8 mouse cellular contexts compared by ENCODE assay signal in genomic region chr17:80620786-80621423, GRCm38 (mm10). TPM values are rescaled to one million over a fixed set of nuclear protein-coding genes. Genes with fewer than 3 reads are reported as not detected.
DNase-seq lines count a peak whose midpoint lies in the region; ATAC-seq lines count a peak whose summit lies in the region.

No protein-coding gene starts in this region.

- ATAC-seq in kidney, embryonic 15.5 days (replicated peaks; ENCODE audit: low FRiP score) = no peak
- peak; percentile 79 for ATAC-seq in frontal cortex, adult (ENCODE audit: low TSS enrichment)
- 0 out of 2 replicates have a peak, but pooled peaks have one; percentile 47 for ATAC-seq in intestine, embryonic 14.5 days (replicated peaks; ENCODE audit: low FRiP score, low TSS enrichment, low read depth)
- ATAC-seq in midbrain, embryonic 16.5 days = peak; percentile 74; the same call in 1 of the 2 replicates

- H3K27me3 ChIP-seq in kidney, embryonic 15.5 days = no peaks in the 10 kb centered on the region
- no peaks in the 10 kb centered on the region for H3K27me3 ChIP-seq in intestine, embryonic 14.5 days (replicated peaks; ENCODE audit: control insufficient read depth, insufficient read depth, low read length)
- no peaks in the 10 kb centered on the region for H3K27me3 ChIP-seq in limb, embryonic 10.5 days (ENCODE audit: low read depth, poor library complexity, severe bottlenecking)
- H3K27me3 ChIP-seq in midbrain, embryonic 16.5 days (ENCODE audit: control insufficient read depth, insufficient read depth, low read depth, low read length) = no peaks in the 10 kb centered on the region

- H3K9ac ChIP-seq in kidney, embryonic 15.5 days = no peak overlapping the region
- H3K9ac ChIP-seq in intestine, embryonic 14.5 days (ENCODE audit: low read length) = no peak overlapping the region
- no peak overlapping the region for H3K9ac ChIP-seq in midbrain, embryonic 16.5 days (ENCODE audit: low read depth, low read length)

- H3K4me3 ChIP-seq in kidney, embryonic 15.5 days (replicated peaks) = no peak overlapping the region
- no peak overlapping the region for H3K4me3 ChIP-seq in intestine, embryonic 14.5 days (ENCODE audit: low read depth, low read length)
- no peak overlapping the region for H3K4me3 ChIP-seq in limb, embryonic 10.5 days
- H3K4me3 ChIP-seq in midbrain, embryonic 16.5 days (ENCODE audit: low read depth, low read length) = no peak overlapping the region

- H3K9me3 ChIP-seq in kidney, embryonic 15.5 days (replicated peaks) = no peaks in the 10 kb centered on the region
- H3K9me3 ChIP-seq in intestine, embryonic 14.5 days (ENCODE audit: control insufficient read depth, low read length) = no peaks in the 10 kb centered on the region
- no peaks in the 10 kb centered on the region for H3K9me3 ChIP-seq in limb, embryonic 10.5 days (replicated peaks)
- H3K9me3 ChIP-seq in midbrain, embryonic 16.5 days (replicated peaks; ENCODE audit: control insufficient read depth, low read length, poor library complexity, severe bottlenecking) = no peaks in the 10 kb centered on the region

- H3K4me1 ChIP-seq in kidney, embryonic 15.5 days = no peaks in the 10 kb centered on the region
- H3K4me1 ChIP-seq in intestine, embryonic 14.5 days (replicated peaks; ENCODE audit: control insufficient read depth, insufficient read depth, low read length) = no peaks in the 10 kb centered on the region
- H3K4me1 ChIP-seq in limb, embryonic 10.5 days = no peaks in the 10 kb centered on the region
- H3K4me1 ChIP-seq in midbrain, embryonic 16.5 days (ENCODE audit: control insufficient read depth, insufficient read depth, low read length) = no peaks in the 10 kb centered on the region

- H3K36me3 ChIP-seq in kidney, embryonic 15.5 days = peaks cover 37% of the 10 kb centered on the region
- peaks cover 27% of the 10 kb centered on the region for H3K36me3 ChIP-seq in intestine, embryonic 14.5 days (ENCODE audit: control insufficient read depth, insufficient read depth, low read length)
- H3K36me3 ChIP-seq in limb, embryonic 10.5 days = peaks cover 29% of the 10 kb centered on the region
- H3K36me3 ChIP-seq in midbrain, embryonic 16.5 days (ENCODE audit: control insufficient read depth, insufficient read depth, low read length) = no peaks in the 10 kb centered on the region

- no peak overlapping the region for H3K27ac ChIP-seq in kidney, embryonic 15.5 days
- H3K27ac ChIP-seq in intestine, embryonic 14.5 days (ENCODE audit: low read depth) = no peak overlapping the region
- H3K27ac ChIP-seq in limb, embryonic 10.5 days = no peak overlapping the region
- H3K27ac ChIP-seq in midbrain, embryonic 16.5 days (ENCODE audit: low read length) = no peak overlapping the region

- no peak overlapping the region for H3K4me2 ChIP-seq in kidney, embryonic 15.5 days
- H3K4me2 ChIP-seq in intestine, embryonic 14.5 days (ENCODE audit: low read length) = no peak overlapping the region
- H3K4me2 ChIP-seq in midbrain, embryonic 16.5 days (ENCODE audit: low read length) = no peak overlapping the region

- peak; percentile 19 for DNase-seq in kidney, adult 11 months
- peak; percentile 78 for DNase-seq in cerebellum, adult 8-10 months
- peak; percentile 74 for DNase-seq in intestine, embryonic 14.5 days (ENCODE audit: low spot score)
- peak; percentile 62 for DNase-seq in limb, embryonic 10.5 days (ENCODE audit: low spot score)
- DNase-seq in spleen, postnatal 36 days (ENCODE audit: low spot score in 2 of 2) = peak; percentile 26 to 28

- WGBS in kidney, embryonic 15.5 days = 63% methylated on average over 5 of the region's 5 CpGs
- WGBS in intestine, embryonic 14.5 days = 54% methylated on average over 5 of the region's 5 CpGs
- whole genome bisulfite sequencing in limb, embryonic 10.5 days = 75% methylated on average over 5 of the region's 5 CpGs
- WGBS in midbrain, embryonic 16.5 days = 63% methylated on average over 5 of the region's 5 CpGs

RNA-seq across cellular contexts. Expression of gene Cdkl4, which starts 43.3 kb away (rescaled TPM):
- polyA plus RNA-seq in kidney, embryonic 15.5 days (2015; fragmentation: Nextera tagmentation; extraction: Ambion mirVana) = 0.81 and 0.82 TPM in 2 replicates
- polyA plus RNA-seq in intestine, embryonic 14.5 days (2014; fragmentation: Nextera tagmentation; extraction: Ambion mirVana) = 0.51 and 0.62 TPM in 2 replicates
- 0.14 and 0.51 TPM in 2 replicates for polyA plus RNA-seq in limb, embryonic 10.5 days (2016; fragmentation: Nextera tagmentation; extraction: Ambion mirVana)
- 6.3 and 6.4 TPM in 2 replicates for polyA plus RNA-seq in midbrain, embryonic 16.5 days (2015; fragmentation: Nextera tagmentation; extraction: Ambion mirVana)

Comparison
In these comparisons a context has a peak if more than half of its experiments do, and no peak if none do; other contexts are left out.
1. DNase-seq: peak in every context shown above with its lines; median percentile 78 in cerebellum, adult 8-10 months; 74 in intestine, embryonic 14.5 days; 62 in limb, embryonic 10.5 days; 27 in spleen, postnatal 36 days; 19 in kidney, adult 11 months.